Mouse (Mus musculus) thymus, postnatal 0 days (tissue): Measurements from ENCODE around the gene Hsd11b1. TPM values are rescaled to one million over a fixed set of nuclear protein-coding genes. Genes with fewer than 3 reads are reported as not detected.

Experiments
- DNase-seq: peaks from one replicate; pipeline ENCODE4 v3.0.0-alpha.2; 2015; ENCODE audit warnings: low spot score
- polyA plus RNA-seq: library from polyadenylated mRNA; unstranded; fragments of >200 nt; fragmentation: Nextera tagmentation; extraction: Ambion mirVana; gene quantifications from 2 replicates; pipeline ENCODE4 v1.2.1, GENCODE M21; 2015

Gene Hsd11b1
- polyA plus RNA-seq, 1 experiment from 2014 or later: 43.6 TPM

GRCm38 (mm10) chr1:193244235-193244634 is 19.6 kb downstream of the Hsd11b1 start:
- no peak for DNase-seq

GRCm38 (mm10) chr1:193243571-193244193 is 20.2 kb downstream of the Hsd11b1 start:
- DNase-seq: no peak

- DNase-seq: peak; percentile 34
These were observed 21.0 kb downstream of the Hsd11b1 start for GRCm38 (mm10) chr1:193242863-193243262.

GRCm38 (mm10) chr1:193242238-193242637 is 21.6 kb downstream of the Hsd11b1 start:
- no peak for DNase-seq

- DNase-seq: no peak
These were observed 22.4 kb downstream of the Hsd11b1 start for GRCm38 (mm10) chr1:193241436-193241835.

- DNase-seq: no peak
These were observed 25.4 kb downstream of the Hsd11b1 start for GRCm38 (mm10) chr1:193238426-193238825.

GRCm38 (mm10) chr1:193234930-193235329 is 28.9 kb downstream of the Hsd11b1 start:
- no peak for DNase-seq

GRCm38 (mm10) chr1:193234130-193234645 is 29.7 kb downstream of the Hsd11b1 start:
- DNase-seq: no peak

GRCm38 (mm10) chr1:193232732-193233131 is 31.1 kb downstream of the Hsd11b1 start:
- no peak for DNase-seq

- peak; percentile 49 for DNase-seq
These were observed 32.9 kb downstream of the Hsd11b1 start for GRCm38 (mm10) chr1:193230935-193231334.

- no peak for DNase-seq
These were observed 33.3 kb downstream of the Hsd11b1 start for GRCm38 (mm10) chr1:193230531-193230930.

GRCm38 (mm10) chr1:193229570-193229969 is 34.3 kb downstream of the Hsd11b1 start:
- DNase-seq: no peak

GRCm38 (mm10) chr1:193227537-193227936 is 36.3 kb downstream of the Hsd11b1 start:
- DNase-seq: no peak

- DNase-seq: no peak
These were observed 37.0 kb downstream of the Hsd11b1 start for GRCm38 (mm10) chr1:193226724-193227522.

GRCm38 (mm10) chr1:193226114-193226513 is 37.8 kb downstream of the Hsd11b1 start:
- no peak for DNase-seq

- no peak for DNase-seq
These were observed 38.3 kb downstream of the Hsd11b1 start for GRCm38 (mm10) chr1:193225531-193225930.

GRCm38 (mm10) chr1:193220408-193220807 is 43.5 kb downstream of the Hsd11b1 start:
- DNase-seq: no peak

GRCm38 (mm10) chr1:193216000-193216399 is 47.9 kb downstream of the Hsd11b1 start:
- DNase-seq: no peak

GRCm38 (mm10) chr1:193214053-193214452 is 49.8 kb downstream of the Hsd11b1 start:
- DNase-seq: no peak

- no peak for DNase-seq
These were observed 52.5 kb downstream of the Hsd11b1 start for GRCm38 (mm10) chr1:193211371-193211770.

- peak; percentile 63 for DNase-seq
These were observed 55.7 kb downstream of the Hsd11b1 start for GRCm38 (mm10) chr1:193208178-193208577.

- DNase-seq: no peak
These were observed 56.4 kb downstream of the Hsd11b1 start, which contains the start of gene Lamb3 for GRCm38 (mm10) chr1:193207503-193207902. Gene Lamb3 (plus strand): TSS chr1:193207699.
